Comparison of ENCODE assay signal across 11 mouse cellular contexts in the genomic region with DNA sequence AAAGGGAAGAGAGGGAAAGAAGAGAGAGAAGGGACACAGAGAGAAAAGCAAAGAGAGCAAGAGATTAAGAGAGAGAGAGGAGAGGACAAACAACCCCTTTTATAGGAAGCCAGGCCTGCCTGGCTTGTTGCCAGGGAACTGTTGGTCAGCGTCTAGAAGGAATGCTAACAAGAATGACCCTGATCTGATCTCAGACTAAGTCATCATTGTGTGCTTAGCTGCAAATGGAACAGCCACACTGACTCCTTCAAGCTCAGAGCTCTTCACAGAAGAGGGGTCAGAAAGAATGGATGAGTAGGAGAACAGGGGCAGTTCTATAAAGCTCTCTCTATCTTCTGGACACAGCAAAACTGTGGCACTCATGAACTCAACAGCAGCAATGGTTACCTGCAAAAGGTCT.
DNase-seq lines count a peak whose midpoint lies in the region; ATAC-seq and TF ChIP-seq lines count a peak whose summit lies in the region.
"Had no signal": no experiment of that assay in that cellular context is flagged by ENCODE, and none has a peak within 500 bp of the region (broad histone marks: within the 10 kb centered on the region; RNA-seq: fewer than 3 reads in every experiment).

No protein-coding gene starts in this region.

- no peaks in the 10 kb centered on the region for H3K9me3 ChIP-seq in kidney, embryonic 15.5 days (replicated peaks)
- H3K9me3 ChIP-seq: forebrain, embryonic 10.5 days had no signal

- H3K9ac ChIP-seq in kidney, embryonic 15.5 days = no peak overlapping the region

- ATAC-seq in kidney, embryonic 15.5 days (replicated peaks; ENCODE audit: low FRiP score) = no peak

- WGBS in kidney, adult 2 months = 0% methylated on average over 1 of the region's 1 CpGs
- 12% methylated on average over 1 of the region's 1 CpGs for WGBS in kidney, embryonic 15.5 days
- 70% methylated on average over 1 of the region's 1 CpGs for WGBS in thymus, adult 2 months

- peaks cover 3% of the 10 kb centered on the region for H3K4me1 ChIP-seq in kidney, adult 2 months (ENCODE audit: control insufficient read depth, insufficient read depth, low read length)
- no peaks in the 10 kb centered on the region for H3K4me1 ChIP-seq in kidney, embryonic 15.5 days
- no peaks in the 10 kb centered on the region for H3K4me1 ChIP-seq in thymus, adult 2 months (replicated peaks; ENCODE audit: control insufficient read depth, insufficient read depth, low read length)
- H3K4me1 ChIP-seq: forebrain, embryonic 10.5 days had no signal

- TF ChIP-seq POLR2A in kidney, adult 2 months (IDR thresholded peaks at IDR 0.05; ENCODE audit: low read depth, low read length) = no peak
- TF ChIP-seq POLR2A in brain, embryonic 14.5 days (IDR thresholded peaks at IDR 0.05; ENCODE audit: borderline replicate concordance, extremely low read depth, insufficient read depth, insufficient read length, poor library complexity, severe bottlenecking) = no peak
- TF ChIP-seq POLR2A in thymus, adult 2 months (IDR thresholded peaks at IDR 0.05; ENCODE audit: control insufficient read depth, extremely low read depth, insufficient read depth, low read length, poor library complexity) = no peak

- TF ChIP-seq CTCF in kidney, adult 2 months (conservative IDR thresholded peaks at IDR 0.05; ENCODE audit: insufficient read depth, insufficient read length, low read depth, low read length) = no peak
- no peak for TF ChIP-seq CTCF in brain, embryonic 14.5 days (IDR thresholded peaks at IDR 0.05; ENCODE audit: borderline replicate concordance, extremely low read depth, insufficient read depth, insufficient read length)
- TF ChIP-seq CTCF in thymus, adult 2 months (IDR thresholded peaks at IDR 0.05; ENCODE audit: borderline replicate concordance, control insufficient read depth, extremely low read depth, insufficient read depth, low read length, poor library complexity) = no peak

- H3K4me2 ChIP-seq in kidney, embryonic 15.5 days = no peak overlapping the region

- H3K27ac ChIP-seq in kidney, adult 2 months (ENCODE audit: insufficient read depth, low read depth, low read length) = no peak overlapping the region
- H3K27ac ChIP-seq in kidney, embryonic 15.5 days = no peak overlapping the region
- H3K27ac ChIP-seq in thymus, adult 2 months (ENCODE audit: control insufficient read depth, insufficient read depth, low read length) = no peak overlapping the region
- H3K27ac ChIP-seq: forebrain, embryonic 10.5 days had no signal

- peak; percentile 29 for DNase-seq in kidney, adult 2 months
- peak; percentile 8 for DNase-seq in right cerebral cortex, postnatal 4 days
- DNase-seq in right cerebral cortex, postnatal 25 days = no peak
- DNase-seq in brain, embryonic 14.5 days (ENCODE audit: low read depth) = peak; percentile 28
- DNase-seq in yolk sac, embryonic 10.5 days (ENCODE audit: low spot score) = peak; percentile 14
- DNase-seq in thymus, adult 2 months = no peak
- DNase-seq: cerebellum, postnatal 36 days; gastrocnemius, postnatal 14 days; heart, postnatal 10 days had no signal

- H3K4me3 ChIP-seq in kidney, adult 2 months (ENCODE audit: insufficient read depth, low read depth, low read length) = no peak overlapping the region
- H3K4me3 ChIP-seq in kidney, embryonic 15.5 days (replicated peaks) = no peak overlapping the region
- H3K4me3 ChIP-seq in thymus, adult 2 months (ENCODE audit: control insufficient read depth, insufficient read depth, low read length) = no peak overlapping the region
- H3K4me3 ChIP-seq: forebrain, embryonic 10.5 days had no signal

- no peaks in the 10 kb centered on the region for H3K36me3 ChIP-seq in kidney, adult 2 months (ENCODE audit: control insufficient read depth, insufficient read depth, low read length)
- H3K36me3 ChIP-seq in kidney, embryonic 15.5 days = no peaks in the 10 kb centered on the region
- no peaks in the 10 kb centered on the region for H3K36me3 ChIP-seq in thymus, adult 2 months (ENCODE audit: control insufficient read depth, insufficient read depth, low read length)
- H3K36me3 ChIP-seq: forebrain, embryonic 10.5 days had no signal

- H3K27me3 ChIP-seq in kidney, adult 2 months (replicated peaks; ENCODE audit: control insufficient read depth, insufficient read depth, low read length) = no peaks in the 10 kb centered on the region
- H3K27me3 ChIP-seq in kidney, embryonic 15.5 days = no peaks in the 10 kb centered on the region
- no peaks in the 10 kb centered on the region for H3K27me3 ChIP-seq in thymus, adult 2 months (ENCODE audit: control insufficient read depth, insufficient read depth, low read length)

Comparison
In these comparisons a context has a peak if more than half of its experiments do, and no peak if none do; other contexts are left out.
1. DNase-seq: peak in kidney, adult 2 months (single experiment), right cerebral cortex, postnatal 4 days (single experiment), brain, embryonic 14.5 days (single experiment) and yolk sac, embryonic 10.5 days (single experiment); none in right cerebral cortex, postnatal 25 days (single experiment) and thymus, adult 2 months (single experiment).